Mouse (Mus musculus): ENCODE data around the gene Grhl1.

The Grhl1 gene

DNA sequence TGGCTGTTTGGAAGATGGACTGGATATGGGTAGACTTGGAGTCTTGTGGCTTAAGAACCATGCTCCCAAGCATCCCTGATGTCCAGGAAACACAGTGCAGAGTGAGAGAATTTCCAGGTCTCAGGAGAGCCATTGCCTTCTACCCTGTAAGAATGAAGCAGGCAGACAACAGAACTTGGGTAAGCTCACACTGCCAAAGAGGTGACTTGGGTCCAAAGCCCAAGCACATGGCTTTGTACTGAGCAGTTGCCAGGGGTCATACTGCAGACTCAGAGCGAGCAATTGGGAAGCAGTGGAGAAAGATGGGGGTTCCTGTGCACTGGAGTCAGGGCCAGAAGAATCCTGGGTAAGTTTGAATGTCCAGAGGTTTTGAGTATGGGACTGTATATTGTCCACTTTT lies 76.0 kb downstream of the Grhl1 start:
- no peak for DNase-seq

DNA sequence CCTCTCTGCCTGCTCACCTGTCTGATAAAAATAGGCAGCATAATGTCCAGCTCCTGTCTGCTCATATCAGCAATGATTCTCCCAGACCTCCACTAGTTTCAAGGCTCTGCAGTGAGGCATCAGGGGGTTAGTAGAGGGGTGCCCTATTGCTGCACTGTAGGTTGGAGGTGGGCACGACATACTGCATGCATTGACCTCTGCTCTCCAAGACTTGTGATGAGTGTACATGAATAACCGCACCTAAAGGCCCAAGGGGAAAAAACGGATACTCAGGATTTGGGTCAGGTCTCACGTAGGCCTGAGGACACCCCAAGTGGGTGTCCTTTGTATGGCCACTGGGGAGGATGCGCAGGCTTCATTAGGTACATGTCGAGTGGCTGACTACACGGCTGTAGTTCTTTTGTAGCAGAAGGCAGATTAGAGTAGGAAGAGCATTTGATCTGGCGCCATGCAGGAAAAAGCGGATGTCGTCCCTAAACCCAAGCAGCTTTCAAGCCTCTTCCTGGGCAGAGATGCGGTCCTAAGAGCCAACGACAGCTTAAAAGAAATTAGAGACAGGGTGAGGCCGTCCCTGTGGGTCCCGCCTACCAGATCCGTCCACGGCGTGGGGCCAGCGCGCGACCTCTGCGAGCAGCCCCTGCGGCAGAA lies 78.5 kb downstream of the Grhl1 start:
- DNase-seq, result no peak

DNA sequence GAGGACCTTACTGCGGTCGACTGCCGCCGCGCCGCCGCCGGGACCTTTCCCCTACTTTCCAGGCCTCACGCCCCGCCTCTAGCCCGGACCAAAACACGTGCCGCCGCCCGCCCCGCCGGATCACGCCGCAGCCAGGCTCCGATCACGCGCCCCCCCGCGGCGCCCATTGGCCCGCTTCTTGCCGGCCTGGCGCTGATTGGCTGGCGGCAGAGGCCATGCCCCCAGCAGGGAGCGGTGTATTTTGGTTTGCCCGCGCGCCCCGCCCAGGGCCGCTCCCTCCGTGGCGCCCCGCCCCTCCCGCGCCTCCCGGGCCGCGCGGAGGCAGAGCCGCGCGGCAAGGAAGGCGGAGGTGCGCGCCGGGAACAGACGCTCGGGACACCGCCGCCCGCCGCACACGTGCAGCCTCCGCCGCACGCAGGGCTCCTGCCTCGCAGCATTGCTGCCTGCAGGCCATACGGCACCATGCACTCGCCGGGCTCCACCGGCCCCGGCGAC lies 79.0 kb downstream of the Grhl1 start, which contains the start of gene Klf11:
TSS of gene Klf11 (plus strand) at position 212 of the 495 bp plus-strand sequence.
- peak; percentile 99 for DNase-seq

DNA sequence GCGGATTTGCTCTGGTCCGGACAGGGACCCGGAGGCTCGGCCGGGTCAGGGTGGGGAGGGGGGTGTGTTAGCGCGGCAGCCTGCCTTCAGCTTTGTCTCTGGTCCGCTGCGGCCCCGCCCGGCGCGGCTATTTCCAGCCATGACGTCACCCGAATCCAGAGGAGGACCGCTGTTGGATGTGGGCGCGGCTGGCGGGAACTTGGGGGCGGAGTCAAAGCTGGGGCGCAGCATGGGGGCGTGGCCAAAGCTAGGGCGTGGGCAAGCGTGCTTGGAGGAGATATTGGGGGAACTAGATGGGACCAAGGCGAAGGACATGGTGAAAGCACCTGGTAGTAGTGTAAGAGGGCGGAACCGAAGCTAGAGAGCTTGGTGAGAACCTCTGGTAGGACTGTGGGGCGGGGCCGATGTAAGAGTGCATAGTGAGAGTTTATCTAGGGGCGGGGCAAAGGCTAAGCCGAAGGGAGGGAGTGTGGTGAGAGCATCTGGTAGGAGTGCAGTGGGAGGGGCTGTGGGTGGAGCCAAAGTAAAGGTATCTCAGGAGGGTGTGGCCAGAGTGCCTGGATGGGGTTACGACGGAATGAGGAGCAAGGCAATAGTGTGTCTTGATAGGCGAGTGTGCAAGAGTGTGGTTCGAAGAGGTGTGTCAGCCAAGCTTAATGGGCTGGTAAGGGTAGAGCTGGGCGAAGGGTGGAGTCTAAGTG lies 79.7 kb downstream of the Grhl1 start:
- peak; percentile 99 for DNase-seq

DNA sequence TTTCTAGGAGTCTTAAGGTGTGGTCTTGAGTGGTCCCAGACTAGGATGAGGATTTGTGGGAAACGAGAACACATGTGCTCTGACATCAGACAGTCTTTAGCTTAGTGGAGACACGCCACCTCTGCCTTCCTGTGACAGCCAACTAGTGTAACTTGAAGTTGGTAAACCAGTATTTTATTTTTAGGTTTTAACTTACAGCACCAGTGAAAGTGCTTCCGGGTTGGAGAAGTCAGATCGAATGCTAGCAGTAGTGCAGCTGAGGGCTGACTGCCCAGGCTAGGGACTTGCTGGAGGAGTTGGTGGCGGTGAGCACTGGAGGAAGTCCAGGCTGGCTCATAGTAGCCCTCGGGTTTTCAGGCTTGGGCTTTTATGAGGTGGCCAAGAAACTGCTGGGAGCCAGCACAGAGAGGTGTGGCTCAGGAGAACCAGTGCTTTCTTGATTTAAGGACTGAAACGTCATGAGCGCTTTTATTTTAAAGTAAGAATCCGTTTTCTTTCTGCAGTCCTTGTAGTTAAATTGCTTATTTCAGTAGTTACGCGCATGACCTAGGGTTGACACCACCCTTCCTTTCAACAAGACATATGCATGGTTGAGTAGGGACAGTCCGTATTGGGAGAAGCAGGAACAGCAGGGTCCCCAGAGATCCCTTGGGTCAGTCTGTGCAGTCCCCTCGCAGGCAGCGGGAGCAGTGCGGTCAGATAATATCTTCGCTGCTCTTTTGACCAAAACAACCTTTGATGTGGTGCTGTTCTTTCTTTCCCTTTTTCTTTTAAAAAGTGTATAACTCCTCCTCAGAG lies 82.2 kb downstream of the Grhl1 start:
- no peak for DNase-seq

DNA sequence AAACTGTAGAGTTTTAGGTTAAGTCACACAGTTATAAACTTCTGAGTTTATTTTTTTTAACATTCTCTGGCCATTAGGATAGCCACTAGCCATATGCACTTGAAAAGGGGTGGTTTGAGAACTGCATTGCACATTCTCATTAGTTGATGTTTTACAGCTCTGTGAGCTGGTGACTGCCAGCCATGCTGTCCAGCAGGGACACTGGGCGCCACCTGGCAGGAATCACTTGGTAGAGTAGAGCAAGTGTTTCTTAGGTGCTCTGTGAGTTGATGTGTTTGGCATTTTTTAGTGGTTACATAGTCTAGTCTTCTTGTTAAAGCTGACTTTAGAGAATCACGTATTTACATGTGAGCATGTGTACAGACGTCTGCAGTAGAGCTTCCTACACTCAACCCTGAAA lies 84.4 kb downstream of the Grhl1 start:
- DNase-seq, result no peak

DNA sequence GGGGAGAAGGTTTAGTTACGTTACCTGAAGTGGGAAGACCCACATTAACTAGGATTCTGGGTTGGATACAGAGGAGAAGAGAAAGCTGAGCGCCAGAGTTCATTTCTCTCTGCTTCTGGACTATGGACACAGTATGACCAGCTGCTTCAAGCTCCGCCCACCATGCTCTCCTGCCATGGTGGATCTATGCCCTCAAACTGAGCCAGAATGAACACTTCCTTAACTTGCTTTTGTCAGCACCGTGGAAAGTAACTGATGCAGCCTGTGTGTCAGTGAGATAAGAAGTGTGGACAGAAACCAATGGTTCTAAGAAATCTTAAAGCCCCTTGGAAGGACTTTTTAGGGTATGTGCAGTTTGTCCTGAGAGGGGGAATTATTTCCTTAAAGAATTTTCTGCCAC lies 86.9 kb downstream of the Grhl1 start:
- no peak for DNase-seq

DNA sequence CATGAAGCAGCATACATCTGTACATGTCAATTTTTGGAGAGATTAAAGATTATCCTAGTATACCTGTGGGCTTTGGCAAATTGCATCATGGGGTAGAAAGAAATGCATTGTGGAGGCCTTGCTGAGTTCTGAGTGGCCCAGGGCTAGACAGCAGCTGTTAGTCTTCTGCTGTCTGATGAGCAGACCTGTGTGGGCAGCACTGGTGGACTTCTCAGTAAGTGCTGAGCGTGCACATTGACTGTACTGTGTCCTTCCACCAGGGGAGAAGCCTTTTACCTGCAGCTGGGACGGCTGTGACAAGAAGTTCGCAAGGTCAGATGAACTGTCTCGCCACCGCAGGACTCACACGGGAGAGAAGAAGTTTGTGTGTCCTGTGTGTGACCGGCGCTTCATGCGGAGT lies 87.8 kb downstream of the Grhl1 start:
- DNase-seq, result no peak

DNA sequence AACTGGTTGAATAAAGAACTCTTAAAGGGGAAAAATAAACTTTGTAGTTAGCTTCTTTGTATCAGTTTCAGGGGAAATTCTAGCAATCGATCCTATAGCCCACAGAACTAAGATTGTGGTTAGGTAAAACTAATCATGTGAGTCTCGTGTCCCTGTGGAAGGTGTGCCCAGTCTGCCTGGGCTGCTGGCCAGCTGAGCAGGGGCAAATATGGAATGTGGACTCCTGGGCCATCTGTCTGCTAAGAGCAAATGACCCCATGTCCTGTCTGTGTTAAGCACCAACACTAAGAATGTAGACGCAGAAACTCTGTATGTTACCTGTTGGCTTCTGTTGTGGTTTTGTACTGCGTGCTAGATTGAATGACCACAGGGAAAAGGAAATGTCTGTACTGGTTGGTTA lies 89.0 kb downstream of the Grhl1 start:
- DNase-seq, result no peak

DNA sequence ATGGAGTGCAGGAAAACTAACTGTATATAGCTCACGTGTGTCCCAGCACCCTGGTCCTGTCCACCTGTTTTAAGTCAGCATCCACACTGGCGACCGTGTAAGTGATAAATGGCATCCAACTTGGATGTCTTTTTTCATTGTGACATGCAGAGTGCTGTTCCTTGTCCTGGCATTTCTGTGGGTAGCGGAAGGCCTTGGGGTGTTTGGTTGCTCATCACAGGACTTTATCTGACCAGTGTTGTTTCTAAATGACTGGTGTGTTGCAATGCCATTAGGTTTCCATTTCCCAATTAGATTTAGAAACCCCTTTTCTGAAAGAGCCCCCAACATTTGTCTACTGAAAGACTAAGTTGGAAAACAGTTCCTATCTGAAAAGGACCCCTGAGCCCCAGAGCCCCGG lies 90.0 kb downstream of the Grhl1 start:
- DNase-seq, result no peak
